Mouse (Mus musculus) midbrain, embryonic 11.5 days (tissue): ENCODE data around the gene Wwox. TPM values are rescaled to one million over a fixed set of nuclear protein-coding genes. Genes with fewer than 3 reads are reported as not detected.

Source experiments
- ATAC-seq: fragments of 200-750 bp; cut with Nextera tagmentation; 2 replicates; pipeline ENCODE4 v1.8.0; 2017; ENCODE audit warnings: moderate TSS enrichment, moderate library complexity; ENCODE audit not compliant: low FRiP score
- DNase-seq: peaks from one replicate; pipeline ENCODE4 v3.0.0; 2015; ENCODE audit warnings: low spot score; ENCODE audit errors: missing footprints
- H3K27ac ChIP-seq: fragments of 300-500 bp; sonication (generic); 2 replicates; pipeline ENCODE4 v1.5.1; 2014; ENCODE audit warnings: low read depth, low read length
- H3K27me3 ChIP-seq: fragments of 300-500 bp; sonication (generic); 2 replicates; pipeline ENCODE4 v1.6.1; 2014; ENCODE audit warnings: mild to moderate bottlenecking, low read length, moderate library complexity, mixed read lengths; ENCODE audit not compliant: control insufficient read depth, insufficient read depth
- H3K36me3 ChIP-seq: fragments of 300-500 bp; sonication (generic); 2 replicates; pipeline ENCODE4 v1.6.1; 2014; ENCODE audit warnings: mild to moderate bottlenecking, low read length, moderate library complexity, mixed read lengths; ENCODE audit not compliant: control insufficient read depth, insufficient read depth
- H3K4me1 ChIP-seq: fragments of 300-500 bp; sonication (generic); 2 replicates; pipeline ENCODE4 v1.6.1; 2014; ENCODE audit warnings: low read length; ENCODE audit not compliant: control insufficient read depth, insufficient read depth
- H3K4me2 ChIP-seq: fragments of 300-500 bp; sonication (generic); 2 replicates; pipeline ENCODE4 v1.6.1; 2014; ENCODE audit warnings: mild to moderate bottlenecking, moderate library complexity
- H3K4me3 ChIP-seq: fragments of 300-500 bp; sonication (generic); 2 replicates; pipeline ENCODE4 v1.5.1; 2014; ENCODE audit warnings: low read depth, low read length
- H3K9ac ChIP-seq: fragments of 300-500 bp; sonication (generic); 2 replicates; pipeline ENCODE4 v1.6.1; 2014; ENCODE audit warnings: low read length
- H3K9me3 ChIP-seq: fragments of 300-500 bp; sonication (generic); 2 replicates; pipeline ENCODE4 v1.6.1; 2016; ENCODE audit warnings: low read length; ENCODE audit not compliant: control insufficient read depth
- WGBS: fragments of 180-500 bp; shearing (Covaris S2); extraction: QIAGEN DNeasy Blood & Tissue Kit; methylation state at CpG from one replicate; pipeline ENCODE4 v1.1.7; 2014; 5-methylcytosine and 5-hydroxymethylcytosine counted together
- polyA plus RNA-seq: library from polyadenylated mRNA; unstranded; fragments of >200 nt; fragmentation: Nextera tagmentation; extraction: Ambion mirVana; gene quantifications from 2 replicates; pipeline ENCODE4 v1.2.1, GENCODE M21; 2014

Gene Wwox
- polyA plus RNA-seq, 1 experiment from 2014 or later = 12.1 TPM

DNA sequence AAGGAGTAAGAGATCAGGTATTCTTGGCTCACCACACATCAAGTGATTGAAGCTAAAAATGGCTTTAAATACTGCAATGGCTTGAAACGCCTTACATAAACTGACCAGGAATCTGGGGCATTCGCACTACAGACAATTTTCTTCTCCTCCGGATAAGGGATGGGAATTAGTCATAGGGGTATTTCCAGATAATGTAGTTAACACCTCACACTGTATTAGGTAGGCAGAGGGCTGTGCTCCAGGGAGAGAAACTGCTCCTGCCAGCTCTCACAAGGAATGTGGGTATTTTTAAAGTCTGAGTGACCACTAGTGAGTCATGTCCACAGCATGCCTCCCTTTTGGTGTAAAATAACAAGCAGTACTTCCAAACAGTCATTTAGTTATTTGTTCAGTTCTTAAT lies 894.5 kb downstream of the Wwox start:
- Histone ChIP-seq H3K27ac (no peak overlapping the region), H3K9me3 (no peaks in the 10 kb centered on the region), H3K36me3 (no peaks in the 10 kb centered on the region), H3K27me3 (no peaks in the 10 kb centered on the region), H3K9ac (no peak overlapping the region), H3K4me2 (no peak overlapping the region), H3K4me3 (no peak overlapping the region), H3K4me1 (no peaks in the 10 kb centered on the region)
- ATAC-seq (no peak), DNase-seq (no peak)
- WGBS = 92% methylated on average over 3 of the region's 3 CpGs

DNA sequence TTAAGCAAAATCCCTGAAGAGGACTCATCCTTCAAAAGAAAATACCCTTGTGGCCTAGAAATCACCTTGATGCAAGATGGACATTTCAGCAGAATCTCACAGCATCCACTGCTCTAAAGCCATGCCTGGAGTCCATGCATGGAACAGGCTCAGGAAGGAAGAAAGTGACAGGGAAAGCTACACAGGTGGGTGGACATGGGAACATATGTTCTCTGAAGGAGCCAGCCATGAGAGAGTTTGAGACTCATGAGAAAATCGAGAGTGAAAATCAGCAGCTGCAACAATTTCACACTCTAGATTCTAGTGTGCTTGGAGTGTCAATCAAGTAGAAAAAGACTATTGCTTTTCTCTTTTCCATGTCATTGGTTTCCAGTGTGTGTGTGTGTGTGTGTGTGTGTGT lies 896.9 kb downstream of the Wwox start:
- DNase-seq (no peak), ATAC-seq (no peak)
- Histone ChIP-seq H3K9ac (no peak overlapping the region), H3K4me3 (no peak overlapping the region), H3K27me3 (no peaks in the 10 kb centered on the region), H3K4me1 (no peaks in the 10 kb centered on the region), H3K36me3 (no peaks in the 10 kb centered on the region), H3K27ac (no peak overlapping the region), H3K4me2 (no peak overlapping the region), H3K9me3 (no peaks in the 10 kb centered on the region)
- 58% methylated on average over 1 of the region's 1 CpGs for WGBS

- Histone ChIP-seq H3K36me3 (no peaks in the 10 kb centered on the region), H3K4me2 (no peak overlapping the region), H3K9me3 (no peaks in the 10 kb centered on the region), H3K4me1 (no peaks in the 10 kb centered on the region), H3K4me3 (no peak overlapping the region), H3K9ac (no peak overlapping the region), H3K27me3 (no peaks in the 10 kb centered on the region), H3K27ac (no peak overlapping the region)
- 84% methylated on average over 6 of the region's 6 CpGs for WGBS
- DNase-seq (no peak), ATAC-seq (no peak)
Observed at GRCm38 (mm10) chr8:115348704-115349103, 909.2 kb downstream of the Wwox start.

GRCm38 (mm10) chr8:115350707-115351106 lies 911.3 kb downstream of the Wwox start:
- ATAC-seq (no peak), DNase-seq (no peak)
- Histone ChIP-seq H3K27ac (no peak overlapping the region), H3K9ac (no peak overlapping the region), H3K4me1 (no peaks in the 10 kb centered on the region), H3K36me3 (no peaks in the 10 kb centered on the region), H3K4me2 (no peak overlapping the region), H3K27me3 (no peaks in the 10 kb centered on the region), H3K4me3 (no peak overlapping the region), H3K9me3 (no peaks in the 10 kb centered on the region)
- 86% methylated on average over 6 of the region's 6 CpGs for WGBS

DNA sequence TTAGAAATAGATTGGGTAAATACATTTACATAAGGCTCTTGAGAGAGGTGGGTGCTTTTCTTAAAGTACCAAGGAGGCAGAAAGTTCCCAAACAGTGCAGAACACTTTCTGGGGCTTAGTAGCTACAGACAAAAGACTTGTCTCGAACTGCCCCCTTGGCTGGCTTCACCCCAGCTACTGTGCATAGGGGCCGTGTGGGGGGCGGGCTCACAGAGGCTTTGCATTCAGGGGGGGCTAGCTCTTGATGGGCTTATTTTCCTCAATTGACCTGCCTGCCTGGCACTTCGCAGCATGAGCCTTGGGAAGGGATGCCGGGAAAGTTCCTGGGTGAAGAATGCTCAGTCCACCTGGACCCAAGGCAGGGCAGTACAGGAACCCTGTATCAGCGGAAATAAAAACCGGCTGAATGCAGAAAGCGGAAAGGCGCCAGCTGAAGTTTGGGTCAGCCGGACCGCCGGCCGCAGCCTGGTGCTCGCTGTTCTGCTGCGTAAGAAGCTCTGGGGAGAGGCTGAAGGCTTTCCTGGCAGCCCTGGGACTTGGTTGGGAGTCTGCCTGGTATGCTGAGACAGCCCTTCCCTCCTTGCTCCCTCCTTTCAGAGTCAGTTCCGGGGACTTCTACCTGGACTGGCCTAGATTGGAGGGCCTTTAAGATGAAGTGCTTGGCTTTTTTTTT lies 918.3 kb downstream of the Wwox start:
- Histone ChIP-seq H3K27ac (no peak overlapping the region), H3K4me2 (peak overlapping the region; percentile 42), H3K36me3 (no peaks in the 10 kb centered on the region), H3K4me1 (peaks cover 7% of the 10 kb centered on the region; the same call in 1 of the 2 replicates), H3K4me3 (no peak overlapping the region), H3K9me3 (no peaks in the 10 kb centered on the region; the same call in 1 of the 2 replicates), H3K9ac (peak overlapping the region; percentile 48), H3K27me3 (no peaks in the 10 kb centered on the region)
- peak; percentile 33; the same call in 1 of the 2 replicates for ATAC-seq
- WGBS = 13% methylated on average over 16 of the region's 16 CpGs
- peak; percentile 88 for DNase-seq

DNA sequence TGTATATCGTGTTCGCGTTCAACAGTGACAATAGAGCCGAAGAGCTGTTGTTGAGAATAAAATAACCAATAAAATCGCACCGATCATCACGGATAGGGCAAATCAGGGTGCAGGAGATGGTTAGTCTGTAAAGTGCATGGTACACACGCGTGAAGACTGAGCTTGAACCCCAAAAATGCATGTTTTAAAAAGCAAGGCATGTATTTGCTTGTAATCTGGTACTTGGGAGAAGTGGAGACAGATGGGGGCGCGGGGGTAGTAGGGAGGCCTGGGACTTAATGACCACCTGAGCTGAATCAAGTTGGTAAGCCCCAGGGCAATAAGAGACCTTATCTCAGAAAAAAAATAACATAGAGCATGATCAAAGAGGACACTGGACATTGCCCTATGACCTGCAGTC lies 919.0 kb downstream of the Wwox start:
- no peak for ATAC-seq
- 91% methylated on average over 11 of the region's 11 CpGs for WGBS

DNA sequence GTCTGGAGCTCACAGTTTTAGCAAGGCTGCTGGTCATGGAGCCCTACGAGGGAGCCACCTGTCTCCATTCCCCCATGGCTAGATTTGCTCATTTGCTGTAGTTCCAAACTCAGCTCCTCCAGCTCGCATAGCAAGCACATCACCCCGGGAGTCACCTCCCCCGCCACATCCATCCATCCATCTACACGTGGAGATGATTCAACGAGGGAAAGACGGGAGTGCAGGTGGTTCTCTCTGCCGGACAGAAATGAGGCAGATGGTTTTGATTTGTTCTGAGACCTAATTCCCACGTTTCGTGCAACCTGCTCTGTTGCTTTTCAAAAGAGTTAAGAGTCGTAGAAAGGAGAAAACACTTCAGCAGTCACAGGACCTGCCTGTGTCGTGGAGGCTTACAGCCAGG lies 920.2 kb downstream of the Wwox start:
- H3K9me3 ChIP-seq = no peaks in the 10 kb centered on the region; the same call in 1 of the 2 replicates
- peaks cover 7% of the 10 kb centered on the region; the same call in 1 of the 2 replicates for H3K4me1 ChIP-seq
- H3K27me3 ChIP-seq = no peaks in the 10 kb centered on the region
- no peaks in the 10 kb centered on the region for H3K36me3 ChIP-seq
- DNase-seq (no peak), ATAC-seq (no peak)
- H3K4me2 ChIP-seq = no peak overlapping the region
- H3K4me3 ChIP-seq = no peak overlapping the region
- no peak overlapping the region for H3K27ac ChIP-seq
- WGBS = 62% methylated on average over 12 of the region's 12 CpGs
- H3K9ac ChIP-seq = no peak overlapping the region

More for the DNA sequence above, 919.0 kb downstream of the Wwox start:
- H3K27me3 ChIP-seq = no peaks in the 10 kb centered on the region
- H3K27ac ChIP-seq = no peak overlapping the region
- H3K4me1 ChIP-seq = peaks cover 7% of the 10 kb centered on the region; the same call in 1 of the 2 replicates
- H3K36me3 ChIP-seq = no peaks in the 10 kb centered on the region
- peak; percentile 73 for DNase-seq
- H3K9ac ChIP-seq = no peak overlapping the region
- H3K4me3 ChIP-seq = no peak overlapping the region
- H3K9me3 ChIP-seq = no peaks in the 10 kb centered on the region; the same call in 1 of the 2 replicates
- H3K4me2 ChIP-seq = no peak overlapping the region

DNA sequence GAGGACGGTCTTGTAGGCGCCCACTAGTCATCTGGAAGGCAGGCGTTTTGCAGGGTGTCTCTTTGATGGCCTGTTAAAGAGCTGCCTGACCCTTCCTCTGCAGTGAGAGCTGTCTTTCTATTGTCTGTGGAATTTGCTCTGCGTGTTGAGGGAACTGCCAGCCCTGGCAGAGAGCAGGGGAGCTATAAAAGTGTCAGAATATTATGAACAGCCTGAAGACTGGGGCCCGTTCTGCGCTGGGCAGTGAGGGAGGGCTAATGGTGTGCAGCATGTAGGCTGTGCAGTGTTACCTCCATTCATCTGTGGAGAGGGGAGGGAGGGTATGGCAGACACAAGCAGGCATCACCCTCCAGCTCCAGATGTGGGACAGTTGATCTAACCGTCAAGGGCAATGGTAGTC lies 923.1 kb downstream of the Wwox start:
- Histone ChIP-seq H3K4me3 (no peak overlapping the region), H3K9ac (no peak overlapping the region), H3K4me2 (no peak overlapping the region), H3K9me3 (no peaks in the 10 kb centered on the region; the same call in 1 of the 2 replicates), H3K27ac (no peak overlapping the region), H3K4me1 (peaks cover 6% of the 10 kb centered on the region; the same call in 1 of the 2 replicates), H3K27me3 (no peaks in the 10 kb centered on the region), H3K36me3 (no peaks in the 10 kb centered on the region)
- 75% methylated on average over 7 of the region's 7 CpGs for WGBS
- ATAC-seq (no peak), DNase-seq (no peak)

DNA sequence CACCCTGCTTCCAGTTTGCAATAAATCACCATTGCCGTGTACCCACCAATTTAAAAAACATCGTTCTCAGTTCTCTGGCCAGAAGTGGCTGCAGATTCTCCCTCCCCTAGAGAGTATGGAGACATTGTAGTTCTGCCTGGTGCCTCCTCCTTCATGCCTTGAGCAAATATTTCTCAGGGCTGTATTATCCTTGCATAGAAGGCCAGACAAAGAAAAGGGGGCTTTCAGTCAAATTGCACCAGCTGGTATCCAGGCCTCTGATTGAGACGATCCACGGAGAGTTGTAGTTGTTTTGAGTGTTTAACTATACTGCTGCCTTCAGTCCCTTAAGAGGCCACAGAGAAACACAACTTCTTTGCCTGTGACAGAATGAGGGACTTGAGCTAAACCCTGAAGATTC lies 935.5 kb downstream of the Wwox start:
- Histone ChIP-seq H3K9ac (no peak overlapping the region), H3K36me3 (no peaks in the 10 kb centered on the region), H3K27me3 (no peaks in the 10 kb centered on the region), H3K4me3 (no peak overlapping the region), H3K4me2 (no peak overlapping the region), H3K4me1 (peaks cover 5% of the 10 kb centered on the region; the same call in 1 of the 2 replicates), H3K9me3 (no peaks in the 10 kb centered on the region), H3K27ac (peak overlapping the region; percentile 14; the same call in 1 of the 2 replicates)
- peak; percentile 87 for DNase-seq
- peak; percentile 67 for ATAC-seq
- WGBS = 60% methylated on average over 4 of the region's 4 CpGs
